Mouse (Mus musculus): ENCODE measurements around the gene Sobp. TPM values are rescaled to one million over a fixed set of nuclear protein-coding genes. Genes with fewer than 3 reads are reported as not detected.

Sobp gene
- polyA plus RNA-seq, 1 experiment = 1.8 TPM

DNA sequence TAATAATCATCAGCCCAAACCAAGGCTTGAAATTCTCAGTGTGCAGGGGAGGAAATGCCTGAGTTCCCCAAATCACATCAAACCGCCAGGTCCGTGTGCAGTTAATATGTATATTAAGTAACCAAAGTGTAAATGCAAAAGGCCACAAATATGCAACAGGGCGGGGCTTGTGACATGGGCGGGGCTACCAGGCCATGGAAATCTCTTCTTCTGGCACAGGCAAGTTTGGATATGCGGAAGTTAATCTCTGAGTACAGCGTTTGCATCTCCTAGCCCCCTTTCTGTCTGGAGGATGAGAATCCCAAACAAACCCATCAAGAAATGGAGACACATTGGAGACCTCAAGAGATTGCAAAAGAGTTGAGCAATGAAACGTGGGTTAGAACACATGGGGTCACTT, 168.7 kb downstream of the Sobp start:
- H3K4me3 ChIP-seq (ENCODE audit: control insufficient read depth, low read depth, low read length) = no peak overlapping the region
- H3K36me3 ChIP-seq (ENCODE audit: control insufficient read depth, insufficient read depth, low read length) = no peaks in the 10 kb centered on the region
- no peaks in the 10 kb centered on the region; the same call in none of the 2 replicates for H3K27me3 ChIP-seq (ENCODE audit: control insufficient read depth, insufficient read depth, low read length)
- TF ChIP-seq POLR2A (IDR thresholded peaks at IDR 0.05; ENCODE audit: control insufficient read depth, low read depth, low read length) (no peak), CTCF (IDR thresholded peaks at IDR 0.05; ENCODE audit: control insufficient read depth, insufficient read depth, insufficient replicate concordance, low read depth, low read length) (no peak)
- peaks cover 6% of the 10 kb centered on the region for H3K4me1 ChIP-seq (ENCODE audit: control insufficient read depth, insufficient read depth, low read length)
- H3K27ac ChIP-seq (ENCODE audit: control insufficient read depth, insufficient read depth, low read depth, low read length) = no peak overlapping the region

DNA sequence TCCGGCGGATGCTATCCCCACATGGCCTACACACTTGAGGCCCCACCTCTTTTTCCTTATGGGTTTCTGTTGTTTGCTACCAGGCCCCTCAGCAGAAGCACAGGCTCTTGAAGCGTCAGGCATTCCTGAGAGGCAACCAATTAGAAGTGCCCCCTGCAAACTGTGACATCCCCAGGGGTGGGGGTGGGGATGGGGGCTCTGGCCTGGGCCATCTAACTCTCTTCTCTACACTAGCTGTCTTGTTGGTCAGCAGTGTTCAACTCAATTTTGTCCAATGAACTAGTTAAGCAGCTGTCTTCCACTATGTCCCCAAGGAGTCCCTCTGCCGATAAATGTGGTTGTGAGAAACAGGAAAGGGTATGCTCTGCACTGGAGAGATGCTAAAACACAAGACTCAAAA, 169.3 kb downstream of the Sobp start:
- no peak for TF ChIP-seq CTCF (IDR thresholded peaks at IDR 0.05; ENCODE audit: control insufficient read depth, insufficient read depth, insufficient replicate concordance, low read depth, low read length)
- TF ChIP-seq POLR2A (IDR thresholded peaks at IDR 0.05; ENCODE audit: control insufficient read depth, low read depth, low read length) = no peak
- no peak overlapping the region for H3K27ac ChIP-seq (ENCODE audit: control insufficient read depth, insufficient read depth, low read depth, low read length)
- H3K4me1 ChIP-seq (ENCODE audit: control insufficient read depth, insufficient read depth, low read length) = peaks cover 6% of the 10 kb centered on the region
- no peaks in the 10 kb centered on the region; the same call in none of the 2 replicates for H3K27me3 ChIP-seq (ENCODE audit: control insufficient read depth, insufficient read depth, low read length)
- H3K36me3 ChIP-seq (ENCODE audit: control insufficient read depth, insufficient read depth, low read length) = no peaks in the 10 kb centered on the region
- no peak overlapping the region for H3K4me3 ChIP-seq (ENCODE audit: control insufficient read depth, low read depth, low read length)

DNA sequence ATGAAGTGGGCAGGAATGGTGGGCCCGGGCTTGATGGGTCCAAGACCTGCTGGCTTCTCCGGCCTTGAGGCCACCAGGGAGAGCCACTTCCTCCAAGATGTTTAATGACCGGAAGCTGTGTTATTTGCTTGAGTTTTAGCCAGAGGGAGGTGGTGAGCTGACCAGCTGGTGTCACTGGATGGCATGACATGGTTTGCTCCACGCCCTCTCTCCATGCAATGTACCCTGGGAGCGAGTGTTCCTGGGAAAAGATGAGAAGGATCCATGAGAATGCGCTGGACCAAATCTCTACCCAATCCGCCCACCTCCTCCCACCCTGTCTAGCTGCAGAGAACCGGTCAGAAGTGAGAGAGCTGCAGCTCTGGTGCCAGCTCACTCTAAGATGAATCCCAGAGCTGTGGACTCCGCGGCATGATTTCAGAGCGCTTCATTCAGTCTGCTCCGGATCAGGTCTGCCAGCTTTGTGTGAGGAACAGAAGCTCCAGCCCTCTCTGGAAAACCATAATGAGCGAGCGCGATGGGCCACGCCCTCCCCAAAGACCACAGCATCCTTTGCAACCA, 170.1 kb downstream of the Sobp start:
- TF ChIP-seq CTCF (IDR thresholded peaks at IDR 0.05; ENCODE audit: control insufficient read depth, insufficient read depth, insufficient replicate concordance, low read depth, low read length) (no peak), POLR2A (IDR thresholded peaks at IDR 0.05; ENCODE audit: control insufficient read depth, low read depth, low read length) (no peak)
- Histone ChIP-seq H3K27ac (ENCODE audit: control insufficient read depth, insufficient read depth, low read depth, low read length) (no peak overlapping the region), H3K36me3 (ENCODE audit: control insufficient read depth, insufficient read depth, low read length) (no peaks in the 10 kb centered on the region)

DNA sequence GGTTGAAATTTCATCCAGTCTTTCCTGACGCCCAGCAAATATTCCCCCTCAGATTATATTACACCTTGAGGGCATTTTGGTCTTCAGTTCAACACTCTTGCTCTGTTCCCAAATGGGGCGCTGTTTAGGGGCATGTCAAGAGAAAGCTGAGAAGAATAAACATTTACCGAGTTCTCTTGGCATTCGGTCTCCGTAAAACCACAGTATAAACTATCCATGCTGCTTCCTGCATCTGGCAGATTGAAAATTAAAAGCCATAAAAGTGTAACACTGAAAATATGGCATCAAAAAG, 170.9 kb downstream of the Sobp start:
- H3K4me3 ChIP-seq (ENCODE audit: control insufficient read depth, low read depth, low read length) = no peak overlapping the region
- peaks cover 6% of the 10 kb centered on the region for H3K4me1 ChIP-seq (ENCODE audit: control insufficient read depth, insufficient read depth, low read length)
- no peak for TF ChIP-seq POLR2A (IDR thresholded peaks at IDR 0.05; ENCODE audit: control insufficient read depth, low read depth, low read length)
- TF ChIP-seq CTCF (IDR thresholded peaks at IDR 0.05; ENCODE audit: control insufficient read depth, insufficient read depth, insufficient replicate concordance, low read depth, low read length) = no peak
- H3K27me3 ChIP-seq (ENCODE audit: control insufficient read depth, insufficient read depth, low read length) = no peaks in the 10 kb centered on the region; the same call in none of the 2 replicates
- no peak overlapping the region for H3K27ac ChIP-seq (ENCODE audit: control insufficient read depth, insufficient read depth, low read depth, low read length)
- no peaks in the 10 kb centered on the region for H3K36me3 ChIP-seq (ENCODE audit: control insufficient read depth, insufficient read depth, low read length)

More for the DNA sequence above, 170.1 kb downstream of the Sobp start:
- Histone ChIP-seq H3K4me1 (ENCODE audit: control insufficient read depth, insufficient read depth, low read length) (peaks cover 6% of the 10 kb centered on the region), H3K4me3 (ENCODE audit: control insufficient read depth, low read depth, low read length) (no peak overlapping the region), H3K27me3 (ENCODE audit: control insufficient read depth, insufficient read depth, low read length) (no peaks in the 10 kb centered on the region; the same call in none of the 2 replicates)

DNA sequence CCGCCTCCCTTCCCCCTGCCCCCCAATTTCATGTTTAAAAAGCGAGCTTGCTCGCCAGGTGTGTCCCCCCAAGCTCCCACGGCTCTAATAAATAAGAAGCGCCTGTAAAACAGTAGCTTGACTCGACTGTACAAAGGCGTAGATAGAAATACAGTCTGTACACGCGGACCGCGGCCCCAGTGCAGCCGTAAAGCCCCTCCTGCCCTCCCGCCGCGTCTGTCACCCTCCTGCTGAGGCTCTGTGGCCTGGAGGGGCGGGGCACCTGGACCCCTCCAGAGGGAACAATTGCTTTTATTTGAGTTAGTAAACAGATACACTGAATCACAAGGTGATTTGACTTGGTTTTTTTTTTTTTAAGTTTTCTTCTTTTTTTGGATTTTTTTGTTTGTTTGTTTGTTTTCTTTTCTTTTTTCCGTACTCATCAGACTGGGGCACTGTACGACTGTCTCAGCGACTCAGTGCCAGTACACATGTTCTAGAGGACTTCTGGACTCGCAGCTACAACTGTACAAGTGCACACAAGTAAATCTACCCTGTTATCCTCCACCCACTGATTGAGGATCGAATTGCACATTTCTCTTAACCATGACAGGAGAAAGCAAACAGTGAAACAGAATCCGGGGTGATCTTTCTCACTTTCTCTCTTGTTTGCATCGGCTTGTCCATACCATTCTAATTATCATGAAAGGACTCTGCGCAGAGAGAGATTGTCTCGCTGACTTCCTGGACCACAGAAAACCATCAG, 171.4 kb downstream of the Sobp start:
- Histone ChIP-seq H3K36me3 (ENCODE audit: control insufficient read depth, insufficient read depth, low read length) (no peaks in the 10 kb centered on the region), H3K27me3 (ENCODE audit: control insufficient read depth, insufficient read depth, low read length) (no peaks in the 10 kb centered on the region; the same call in none of the 2 replicates), H3K4me3 (ENCODE audit: control insufficient read depth, low read depth, low read length) (no peak overlapping the region; the same call in 1 of the 2 replicates), H3K4me1 (ENCODE audit: control insufficient read depth, insufficient read depth, low read length) (peaks cover 6% of the 10 kb centered on the region), H3K27ac (ENCODE audit: control insufficient read depth, insufficient read depth, low read depth, low read length) (no peak overlapping the region)
- no peak for TF ChIP-seq CTCF (IDR thresholded peaks at IDR 0.05; ENCODE audit: control insufficient read depth, insufficient read depth, insufficient replicate concordance, low read depth, low read length)
- no peak for TF ChIP-seq POLR2A (IDR thresholded peaks at IDR 0.05; ENCODE audit: control insufficient read depth, low read depth, low read length)

DNA sequence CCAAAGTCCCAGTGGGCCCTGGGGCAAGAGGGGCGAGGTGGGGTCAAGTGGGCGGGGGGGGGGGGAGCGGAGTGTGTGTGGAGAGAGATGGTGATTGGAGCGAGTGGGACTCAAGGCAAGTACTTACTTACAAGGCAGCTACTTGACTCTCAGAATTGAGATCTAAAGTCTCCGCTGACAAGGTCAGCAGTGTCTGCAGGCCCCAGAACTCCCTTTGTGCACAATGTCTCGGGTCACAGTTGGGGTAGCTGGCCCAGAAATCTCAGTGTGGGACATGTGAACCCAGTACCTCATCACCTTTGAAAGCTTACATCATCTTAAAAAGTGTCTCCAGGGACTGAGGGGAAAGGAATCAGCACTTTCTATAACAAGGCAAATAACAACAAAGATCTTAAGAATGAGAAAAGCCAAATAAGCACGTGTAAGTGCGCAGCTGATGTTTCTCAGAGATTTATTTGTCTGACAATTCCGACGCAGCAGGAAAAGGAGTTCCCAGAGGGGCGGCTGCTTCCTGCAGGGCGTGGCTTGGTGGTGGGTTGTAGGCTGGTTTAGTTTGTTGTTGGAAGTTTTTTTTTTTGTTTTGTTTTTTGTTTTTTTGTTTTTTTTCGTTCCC, 172.2 kb downstream of the Sobp start:
- Histone ChIP-seq H3K4me3 (ENCODE audit: control insufficient read depth, low read depth, low read length) (no peak overlapping the region), H3K36me3 (ENCODE audit: control insufficient read depth, insufficient read depth, low read length) (no peaks in the 10 kb centered on the region), H3K27ac (ENCODE audit: control insufficient read depth, insufficient read depth, low read depth, low read length) (no peak overlapping the region), H3K4me1 (ENCODE audit: control insufficient read depth, insufficient read depth, low read length) (peaks cover 6% of the 10 kb centered on the region), H3K27me3 (ENCODE audit: control insufficient read depth, insufficient read depth, low read length) (no peaks in the 10 kb centered on the region; the same call in none of the 2 replicates)
- TF ChIP-seq POLR2A (IDR thresholded peaks at IDR 0.05; ENCODE audit: control insufficient read depth, low read depth, low read length) = no peak
- TF ChIP-seq CTCF (IDR thresholded peaks at IDR 0.05; ENCODE audit: control insufficient read depth, insufficient read depth, insufficient replicate concordance, low read depth, low read length) = no peak

DNA sequence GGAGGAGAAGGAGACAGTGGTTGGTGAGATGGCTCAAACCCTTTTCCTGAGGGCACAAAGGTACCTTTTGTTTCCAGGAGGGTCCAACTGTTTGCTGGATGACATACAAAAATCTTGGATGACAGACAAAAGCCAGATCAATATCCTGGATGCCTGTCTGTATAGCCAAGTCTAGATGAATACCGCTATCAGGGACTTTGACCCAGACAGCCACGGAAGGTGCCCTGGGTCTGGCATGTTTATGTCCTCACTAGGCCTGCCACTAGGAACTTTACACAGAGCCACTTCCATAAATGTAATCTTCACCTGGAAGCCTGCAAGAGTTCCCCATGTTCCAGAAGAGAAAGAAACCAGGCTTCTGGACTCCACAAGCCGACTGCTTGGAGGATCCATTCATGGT, 172.9 kb downstream of the Sobp start:
- Histone ChIP-seq H3K27ac (ENCODE audit: control insufficient read depth, insufficient read depth, low read depth, low read length) (no peak overlapping the region), H3K4me1 (ENCODE audit: control insufficient read depth, insufficient read depth, low read length) (peaks cover 6% of the 10 kb centered on the region), H3K4me3 (ENCODE audit: control insufficient read depth, low read depth, low read length) (no peak overlapping the region), H3K27me3 (ENCODE audit: control insufficient read depth, insufficient read depth, low read length) (no peaks in the 10 kb centered on the region; the same call in none of the 2 replicates), H3K36me3 (ENCODE audit: control insufficient read depth, insufficient read depth, low read length) (no peaks in the 10 kb centered on the region)
- no peak for TF ChIP-seq CTCF (IDR thresholded peaks at IDR 0.05; ENCODE audit: control insufficient read depth, insufficient read depth, insufficient replicate concordance, low read depth, low read length)
- no peak for TF ChIP-seq POLR2A (IDR thresholded peaks at IDR 0.05; ENCODE audit: control insufficient read depth, low read depth, low read length)

Measured in testis, adult 2 months (tissue).